Mouse (Mus musculus) thymus, adult 2 months (tissue): ENCODE results near the gene Zfp9.

Source experiments
- CTCF ChIP-seq: fragments of 200-500 bp; IDR thresholded peaks from 2 replicates; pipeline ENCODE4 v1.5.1; 2012; ENCODE audit warnings: mild to moderate bottlenecking, control low read depth, low read length, moderate library complexity, borderline replicate concordance; ENCODE audit not compliant: control insufficient read depth, poor library complexity, insufficient read depth; ENCODE audit errors: extremely low read depth
- POLR2A ChIP-seq: fragments of 200-500 bp; IDR thresholded peaks from 2 replicates; pipeline ENCODE4 v1.6.1; 2012; ENCODE audit warnings: mild to moderate bottlenecking, low read length, control low read depth, moderate library complexity; ENCODE audit not compliant: control insufficient read depth, poor library complexity, insufficient read depth; ENCODE audit errors: extremely low read depth

DNA sequence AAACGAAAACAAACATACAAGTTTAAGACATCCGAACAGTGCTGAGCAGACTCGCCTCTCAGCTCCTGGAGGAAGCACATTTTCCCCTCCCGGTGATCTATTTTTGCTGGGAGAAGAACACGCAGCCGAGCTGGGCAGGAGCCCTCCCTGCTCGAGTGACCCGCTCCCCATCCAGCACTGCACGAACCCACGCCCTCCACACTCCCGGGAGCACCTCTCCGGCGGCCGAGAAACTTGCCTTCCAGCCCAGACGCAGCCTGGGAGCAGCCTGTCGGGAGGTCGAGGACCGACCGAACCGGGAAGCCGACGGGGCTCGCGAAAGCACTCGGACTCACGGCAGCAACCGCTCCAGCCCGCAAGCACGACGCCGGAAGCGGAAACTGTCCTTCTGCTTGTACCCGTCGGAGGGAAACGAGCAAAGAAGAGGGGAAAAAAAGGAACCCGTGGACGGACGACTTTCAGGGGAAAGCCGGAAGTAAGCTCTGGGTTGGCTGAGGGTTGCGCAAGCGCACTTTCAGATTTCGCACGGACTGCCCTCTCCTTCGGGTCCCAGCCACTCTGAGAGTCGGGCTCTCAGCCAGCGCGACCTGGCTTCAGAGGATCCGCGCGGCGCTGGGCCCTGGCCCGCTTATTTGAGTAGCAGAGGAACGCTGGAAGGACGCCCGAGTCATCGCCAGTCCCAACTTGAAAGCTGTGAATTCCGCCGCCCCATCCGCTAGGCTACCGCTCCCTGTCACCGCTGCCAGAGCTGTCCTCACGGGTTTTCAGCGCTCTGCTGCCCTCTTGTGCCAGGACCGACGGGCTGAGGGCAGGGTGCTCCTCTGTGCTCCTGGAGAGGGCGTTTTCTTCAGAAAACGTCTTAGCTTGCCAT is 59.8 kb downstream of the Zfp9 start, which contains the start of gene Bms1:
- TF ChIP-seq CTCF (peak; percentile 88), POLR2A (peak; percentile 76)
